Mouse (Mus musculus): ENCODE measurements around the gene C130050O18Rik.

GRCm38 (mm10) chr5:139381586-139382513 is 23.2 kb upstream of the C130050O18Rik start:
- no peak for TF ChIP-seq CTCF (IDR thresholded peaks at IDR 0.05; ENCODE audit: control insufficient read depth, insufficient read depth, insufficient read length)
- TF ChIP-seq MYOD1 (IDR thresholded peaks at IDR 0.05; ENCODE audit: control insufficient read depth, insufficient read length, low read depth) = no peak
- TF ChIP-seq FOSL1 (IDR thresholded peaks at IDR 0.05; ENCODE audit: insufficient read depth, low read length, poor library complexity, severe bottlenecking) = no peak
- no peak for TF ChIP-seq CEBPB (IDR thresholded peaks at IDR 0.05; ENCODE audit: low read depth)
- no peak for TF ChIP-seq MAX (IDR thresholded peaks at IDR 0.05)
- no peak for TF ChIP-seq USF1 (IDR thresholded peaks at IDR 0.05; ENCODE audit: low read depth)
